Mouse (Mus musculus): ENCODE results near the gene Slc35a3.
"Not testable (repeated sequence)": the region's sequence is repeated elsewhere in the genome, so short reads cannot be mapped to it uniquely, and the experiment has no call there.

GRCm38 (mm10) chr3:116664281-116664680, 48.4 kb downstream of the Slc35a3 start:
- TF ChIP-seq CTCF (IDR thresholded peaks at IDR 0.05; ENCODE audit: control insufficient read depth, insufficient read depth, insufficient replicate concordance, low read depth, low read length); POLR2A (IDR thresholded peaks at IDR 0.05; ENCODE audit: control insufficient read depth, low read depth, low read length): not testable (repeated sequence)

All from testis, adult 2 months (tissue).